Mouse (Mus musculus): ENCODE measurements around the gene Gm3448.
"Not testable (repeated sequence)": the region's sequence is repeated elsewhere in the genome, so short reads cannot be mapped to it uniquely, and the experiment has no call there.

- not testable (repeated sequence) for TF ChIP-seq CTCF, EP300 (IDR thresholded peaks at IDR 0.05; ENCODE audit: low read depth)
Observed at GRCm38 (mm10) chr17:15031414-15031813, 9.9 kb downstream of the Gm3448 start.

Data from liver, embryonic 14.5 days (tissue).